Mouse (Mus musculus) regulatory T cell (primary cell): ENCODE measurements around the gene Gm11042.

ENCODE experiments used
- in situ Hi-C: fragments of 300-600 bp; cut with MboI, MseI; formaldehyde crosslinking; loops from one replicate; pipeline ENCODE4 v1.15.1; 2025; ENCODE audit warnings: high pct_unique_total_duplicates

Gm11042 gene

GRCm38 (mm10) chr12:74290983-74291382, 25.2 kb downstream of the Gm11042 start:
- in situ Hi-C loops, result loop anchor here (5.0 to 25.0 kb wide), 2 partner anchors 274 to 529 kb away; no protein-coding TSS in a partner anchor

GRCm38 (mm10) chr12:74284685-74285054, 31.5 kb downstream of the Gm11042 start:
- in situ Hi-C loops, result loop anchor here (25.0 kb wide), 1 partner anchor 522 kb away; no protein-coding TSS in a partner anchor

DNA sequence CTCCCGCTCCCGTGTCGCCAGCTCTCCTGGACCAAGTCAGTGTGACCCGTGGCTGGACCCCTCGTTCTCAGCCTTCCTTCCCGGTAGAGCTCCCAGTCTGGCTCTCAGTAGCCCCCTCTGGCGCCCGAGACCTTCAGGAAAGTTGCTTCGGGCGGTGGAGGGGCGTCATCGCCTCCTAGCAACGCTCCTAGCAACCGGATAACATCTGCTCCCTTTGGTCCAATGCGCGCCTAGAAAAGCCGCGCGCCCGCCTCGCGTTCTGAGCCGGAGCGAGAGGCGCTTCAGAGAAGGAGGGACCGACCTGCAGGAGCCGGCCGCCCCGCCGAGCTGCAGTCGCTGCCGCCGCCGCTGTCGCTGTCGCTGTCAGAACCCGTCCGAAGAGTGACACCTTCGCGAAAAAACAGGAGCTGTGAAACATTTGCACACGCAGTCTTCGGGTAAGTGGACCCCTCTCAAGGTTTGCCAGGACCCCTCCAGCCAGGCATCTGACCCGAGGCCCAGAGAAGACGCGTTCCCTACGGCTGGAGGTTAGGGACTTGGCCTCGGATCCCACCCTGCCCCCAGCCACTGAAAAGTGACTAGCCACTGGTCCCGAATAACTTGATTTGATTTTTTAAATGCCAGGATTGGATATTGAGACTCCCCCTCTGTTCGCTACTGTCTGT, 32.0 kb downstream of the Gm11042 start:
- in situ Hi-C loops, result loop anchor here (25.0 kb wide), 1 partner anchor 522 kb away; no protein-coding TSS in a partner anchor

DNA sequence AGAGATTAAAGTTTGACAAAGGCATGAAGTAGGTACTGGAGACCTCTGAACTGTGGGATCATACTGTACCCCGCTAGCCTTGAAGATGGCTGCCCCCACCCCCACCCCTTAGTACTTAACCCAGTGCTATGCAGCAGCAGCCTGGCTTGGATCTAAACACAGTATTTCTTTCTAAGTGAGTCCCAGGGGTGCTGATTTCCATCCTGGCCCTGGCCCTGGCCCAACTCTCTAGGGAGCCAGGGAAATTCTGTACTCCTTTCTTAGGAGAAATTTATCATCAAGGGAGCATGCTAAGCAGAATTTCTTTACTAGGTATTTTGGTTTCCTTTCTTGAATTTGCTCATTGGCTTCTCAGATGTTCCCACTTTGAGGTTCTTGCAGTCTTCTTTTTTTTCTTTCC, 33.3 kb downstream of the Gm11042 start:
- in situ Hi-C loops, result loop anchor here (25.0 kb wide), 1 partner anchor 521 kb away; no protein-coding TSS in a partner anchor

- in situ Hi-C loops, result loop anchor here (25.0 kb wide), 1 partner anchor 519 kb away; no protein-coding TSS in a partner anchor
Observed at GRCm38 (mm10) chr12:74281403-74281802, 34.8 kb downstream of the Gm11042 start.

DNA sequence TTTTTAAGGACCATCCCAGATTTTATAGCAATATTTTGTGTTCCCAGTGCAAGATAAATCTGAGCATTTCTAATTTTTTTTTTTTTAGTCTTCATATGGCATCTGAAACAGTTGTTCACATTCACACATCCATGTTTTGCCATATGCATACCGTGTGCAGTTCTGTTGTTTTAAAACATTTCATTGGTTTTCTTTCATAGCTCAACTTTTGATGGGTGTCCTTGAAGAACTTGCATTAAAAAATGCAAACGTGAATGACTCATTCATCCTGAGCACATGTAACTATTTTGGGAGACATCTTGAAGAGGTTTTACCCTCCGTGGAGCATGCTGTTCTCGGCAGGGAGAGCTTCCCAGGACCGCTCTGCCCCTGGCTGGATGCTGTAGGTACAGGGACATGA, 38.9 kb downstream of the Gm11042 start:
- in situ Hi-C loops, result loop anchor here (25.0 kb wide), 1 partner anchor 515 kb away; no protein-coding TSS in a partner anchor

- in situ Hi-C loops, result no loop called here
Observed at GRCm38 (mm10) chr12:74272545-74272944, 43.6 kb downstream of the Gm11042 start.

DNA sequence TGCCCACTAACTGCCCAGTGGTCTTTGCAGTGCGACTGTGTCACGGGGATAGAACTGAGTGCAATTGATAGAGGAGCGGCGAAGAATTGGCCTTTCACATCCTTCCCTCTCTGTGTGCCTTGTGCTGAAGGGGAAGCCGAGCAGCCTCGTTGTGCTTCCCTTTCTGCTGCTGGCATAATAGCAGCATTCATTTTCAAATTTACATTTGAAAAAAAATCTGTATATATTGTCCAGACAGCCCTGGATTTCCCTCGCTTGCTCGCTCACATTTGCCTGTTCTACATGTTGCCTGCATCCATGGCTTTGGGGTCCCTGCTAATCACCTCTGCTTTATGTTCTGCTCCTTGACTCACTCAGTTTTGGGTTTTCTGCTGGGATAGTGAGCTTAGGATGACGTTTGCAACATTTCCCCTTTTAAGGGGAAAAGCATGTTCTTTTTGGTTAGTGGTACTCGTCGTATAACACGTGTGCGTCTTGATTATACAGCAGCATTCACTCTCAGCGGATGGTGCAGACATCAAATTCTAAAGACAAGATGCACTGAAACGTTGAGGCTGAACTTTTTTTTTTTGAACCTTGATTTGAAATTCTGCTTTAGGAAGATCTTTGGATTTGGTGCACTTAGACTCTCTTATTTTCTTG, 47.4 kb downstream of the Gm11042 start:
- in situ Hi-C loops, result no loop called here

- in situ Hi-C loops, result no loop called here
Observed at GRCm38 (mm10) chr12:74267049-74267448, 49.1 kb downstream of the Gm11042 start.
